Mouse (Mus musculus): Measurements from ENCODE around the gene Dpf3. TPM values are rescaled to one million over a fixed set of nuclear protein-coding genes. Genes with fewer than 3 reads are reported as not detected.

Dpf3 gene
- total RNA-seq, 2 experiments from 2014 or later = 22.5 to 26.3 TPM

GRCm38 (mm10) chr12:83229683-83230082 lies 257.8 kb downstream of the Dpf3 start:
- intact Hi-C loops (cut with DNase I) = no loop called here
- no peak for TF ChIP-seq CTCF (IDR thresholded peaks at IDR 0.05)
- peak; percentile 50 for DNase-seq
- Histone ChIP-seq H3K4me3 (no peak overlapping the region), H3K27ac (no peak overlapping the region)

- DNase-seq = no peak
- no peak for TF ChIP-seq CTCF (IDR thresholded peaks at IDR 0.05)
- intact Hi-C loops (cut with DNase I) = no loop called here
- no peak overlapping the region for H3K27ac ChIP-seq
- no peak overlapping the region for H3K4me3 ChIP-seq
Measured at GRCm38 (mm10) chr12:83227014-83227413, 260.5 kb downstream of the Dpf3 start.

- DNase-seq = no peak
- intact Hi-C loops (cut with DNase I) = no loop called here
- Histone ChIP-seq H3K27ac (no peak overlapping the region), H3K4me3 (no peak overlapping the region)
- TF ChIP-seq CTCF (IDR thresholded peaks at IDR 0.05) = no peak
Measured at GRCm38 (mm10) chr12:83220964-83221363, 266.6 kb downstream of the Dpf3 start.

GRCm38 (mm10) chr12:83213879-83214341 lies 273.6 kb downstream of the Dpf3 start:
- peak; percentile 31; the same call in 1 of the 2 replicates for TF ChIP-seq CTCF (IDR thresholded peaks at IDR 0.05)
- intact Hi-C loops (cut with DNase I) = loop anchor here (5.0 kb wide), 1 partner anchor 288 kb away; no protein-coding TSS in a partner anchor
- DNase-seq = no peak
- Histone ChIP-seq H3K4me3 (no peak overlapping the region), H3K27ac (no peak overlapping the region)

- DNase-seq = no peak
- TF ChIP-seq CTCF (IDR thresholded peaks at IDR 0.05) = no peak
- no peak overlapping the region for H3K4me3 ChIP-seq
- H3K27ac ChIP-seq = no peak overlapping the region
- intact Hi-C loops (cut with DNase I) = loop anchor here (5.0 kb wide), 1 partner anchor 290 kb away; no protein-coding TSS in a partner anchor
Measured at GRCm38 (mm10) chr12:83211976-83212375, 275.5 kb downstream of the Dpf3 start.

GRCm38 (mm10) chr12:83211146-83211822 lies 276.2 kb downstream of the Dpf3 start:
- TF ChIP-seq CTCF (IDR thresholded peaks at IDR 0.05) = no peak
- DNase-seq = no peak
- Histone ChIP-seq H3K4me3 (no peak overlapping the region), H3K27ac (no peak overlapping the region)
- intact Hi-C loops (cut with DNase I) = loop anchor here (5.0 kb wide), 1 partner anchor 291 kb away; no protein-coding TSS in a partner anchor

GRCm38 (mm10) chr12:83210735-83211134 lies 276.8 kb downstream of the Dpf3 start:
- DNase-seq = no peak
- intact Hi-C loops (cut with DNase I) = loop anchor here (5.0 kb wide), 1 partner anchor 292 kb away; no protein-coding TSS in a partner anchor
- TF ChIP-seq CTCF (IDR thresholded peaks at IDR 0.05) = no peak
- Histone ChIP-seq H3K4me3 (no peak overlapping the region), H3K27ac (no peak overlapping the region)

- no peak for TF ChIP-seq CTCF (IDR thresholded peaks at IDR 0.05)
- Histone ChIP-seq H3K27ac (no peak overlapping the region), H3K4me3 (no peak overlapping the region)
- intact Hi-C loops (cut with DNase I) = loop anchor here (5.0 kb wide), 1 partner anchor 292 kb away; no protein-coding TSS in a partner anchor
- no peak for DNase-seq
Measured at GRCm38 (mm10) chr12:83210294-83210693, 277.2 kb downstream of the Dpf3 start.

- H3K27ac ChIP-seq = no peak overlapping the region
- DNase-seq = peak; percentile 36
- intact Hi-C loops (cut with DNase I) = no loop called here
- TF ChIP-seq CTCF (IDR thresholded peaks at IDR 0.05) = no peak
- H3K4me3 ChIP-seq = no peak overlapping the region
Measured at GRCm38 (mm10) chr12:83209461-83209860, 278.1 kb downstream of the Dpf3 start.

- DNase-seq = no peak
- H3K4me3 ChIP-seq = no peak overlapping the region
- H3K27ac ChIP-seq = no peak overlapping the region
- intact Hi-C loops (cut with DNase I) = no loop called here
- no peak for TF ChIP-seq CTCF (IDR thresholded peaks at IDR 0.05)
Measured at GRCm38 (mm10) chr12:83208841-83209240, 278.7 kb downstream of the Dpf3 start.

GRCm38 (mm10) chr12:83208011-83208410 lies 279.5 kb downstream of the Dpf3 start:
- Histone ChIP-seq H3K27ac (no peak overlapping the region), H3K4me3 (no peak overlapping the region)
- intact Hi-C loops (cut with DNase I) = no loop called here
- no peak for TF ChIP-seq CTCF (IDR thresholded peaks at IDR 0.05)
- DNase-seq = no peak

GRCm38 (mm10) chr12:83207481-83207880 lies 280.0 kb downstream of the Dpf3 start:
- no peak for TF ChIP-seq CTCF (IDR thresholded peaks at IDR 0.05)
- H3K27ac ChIP-seq = no peak overlapping the region
- DNase-seq = no peak
- intact Hi-C loops (cut with DNase I) = no loop called here
- H3K4me3 ChIP-seq = no peak overlapping the region

- Histone ChIP-seq H3K4me3 (no peak overlapping the region), H3K27ac (no peak overlapping the region)
- intact Hi-C loops (cut with DNase I) = no loop called here
- TF ChIP-seq CTCF (IDR thresholded peaks at IDR 0.05) = no peak
- DNase-seq = no peak
Measured at GRCm38 (mm10) chr12:83206866-83207265, 280.6 kb downstream of the Dpf3 start.

GRCm38 (mm10) chr12:83204361-83204760 lies 283.2 kb downstream of the Dpf3 start:
- intact Hi-C loops (cut with DNase I) = no loop called here
- TF ChIP-seq CTCF (IDR thresholded peaks at IDR 0.05) = no peak
- Histone ChIP-seq H3K27ac (no peak overlapping the region), H3K4me3 (no peak overlapping the region)
- DNase-seq = peak; percentile 60

Measured in gastrocnemius, adult 2 months (tissue).